Mouse (Mus musculus): ENCODE results near the gene Gpsm3. TPM values are rescaled to one million over a fixed set of nuclear protein-coding genes. Genes with fewer than 3 reads are reported as not detected.
A peak's percentile ranks its signal among the peaks of the same experiment; 100 is the strongest.
"Not testable (repeated sequence)": the region's sequence is repeated elsewhere in the genome, so short reads cannot be mapped to it uniquely, and the experiment has no call there.

The Gpsm3 gene
- polyA plus RNA-seq (2012; rRNA removed) = 2.8 and 3.4 TPM in 2 replicates

DNA sequence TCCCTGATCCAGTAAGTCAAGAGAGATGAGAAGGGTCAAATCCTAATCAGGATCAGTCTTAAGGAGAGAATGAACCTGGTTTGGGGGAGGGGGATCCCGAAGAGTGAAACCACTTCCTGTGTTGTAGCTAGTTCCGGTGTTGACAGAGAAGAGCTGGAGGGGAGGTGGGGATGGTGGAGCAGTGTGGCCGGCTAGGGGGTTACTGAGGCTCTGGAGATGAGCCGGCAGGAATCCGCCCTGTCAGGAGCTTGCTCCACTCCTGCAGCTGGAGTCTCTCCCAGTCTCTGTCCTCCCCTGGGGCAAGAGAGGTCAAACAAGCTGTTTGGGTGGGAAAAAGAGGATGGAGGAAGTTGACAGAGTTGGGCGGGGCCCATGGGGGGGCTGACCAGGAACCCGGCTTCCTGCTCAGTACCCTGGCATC lies at the start of gene Gpsm3:
Gene Gpsm3 (plus strand): TSS at position 126 of the 421 bp plus-strand sequence.
- no peak for DNase-seq (ENCODE audit: extremely low spot score in 1 of 2, low spot score in 1 of 2)

DNA sequence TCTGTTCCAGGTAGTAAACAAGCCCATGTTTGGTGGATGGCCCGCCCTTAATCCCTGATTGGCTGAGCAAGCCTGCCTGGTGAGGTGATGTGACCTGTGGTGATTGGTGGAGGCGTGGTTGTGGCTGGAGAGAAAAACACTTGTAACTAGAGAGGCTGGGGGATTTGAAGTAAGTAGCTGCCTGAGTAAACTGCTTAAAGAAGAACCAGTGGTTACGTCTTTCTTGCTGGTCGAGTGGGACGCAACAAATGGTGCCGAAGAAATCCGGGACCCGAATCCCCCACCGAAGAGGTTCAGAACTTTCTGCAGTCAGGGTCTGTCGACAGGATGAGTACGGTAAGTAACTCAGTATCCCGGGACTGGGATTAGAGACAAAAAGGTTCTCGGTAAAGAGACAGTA lies 46.0 kb upstream of the Gpsm3 start:
- not testable (repeated sequence) for DNase-seq (ENCODE audit: extremely low spot score in 1 of 2, low spot score in 1 of 2)

DNA sequence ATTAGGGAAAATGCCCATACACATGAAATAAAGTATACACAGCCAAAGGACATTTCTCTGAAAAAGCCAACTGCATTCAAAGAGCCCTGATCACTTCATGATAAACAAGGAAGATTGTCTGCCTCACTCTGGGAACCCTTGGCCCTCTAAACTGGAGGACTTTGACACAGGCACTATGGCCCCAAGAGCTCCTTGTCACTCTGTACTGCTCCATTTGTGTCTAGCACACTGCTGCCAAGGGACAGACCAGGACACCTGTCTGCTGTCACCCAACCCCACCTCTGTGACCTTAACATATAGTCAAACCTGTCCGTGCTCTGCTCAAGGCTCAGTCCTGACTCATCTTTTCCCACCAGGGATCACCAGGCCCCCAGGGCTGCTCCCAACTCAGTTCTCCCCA lies 42.8 kb upstream of the Gpsm3 start:
- no peak for DNase-seq (ENCODE audit: extremely low spot score in 1 of 2, low spot score in 1 of 2)

DNA sequence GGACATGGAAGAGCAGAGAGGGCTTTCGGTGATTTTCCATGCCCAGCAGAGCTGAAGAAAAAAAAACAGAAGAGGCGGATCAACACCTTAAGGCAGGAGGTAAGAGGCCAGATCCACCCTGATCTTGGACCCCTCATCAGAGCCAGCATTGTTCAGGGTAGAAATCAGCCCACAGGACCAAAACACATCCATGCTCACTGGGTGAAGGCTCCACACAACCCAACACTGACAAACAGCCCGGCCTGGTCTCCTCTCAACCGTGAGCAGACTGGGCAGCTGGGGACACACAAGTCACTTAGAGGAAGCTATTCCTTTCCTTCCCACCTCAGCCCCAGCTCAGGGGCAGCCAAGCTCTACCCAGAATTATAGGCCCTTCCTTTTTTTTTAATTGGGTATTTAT lies 42.0 kb upstream of the Gpsm3 start:
- no peak for DNase-seq (ENCODE audit: extremely low spot score in 1 of 2, low spot score in 1 of 2)

DNA sequence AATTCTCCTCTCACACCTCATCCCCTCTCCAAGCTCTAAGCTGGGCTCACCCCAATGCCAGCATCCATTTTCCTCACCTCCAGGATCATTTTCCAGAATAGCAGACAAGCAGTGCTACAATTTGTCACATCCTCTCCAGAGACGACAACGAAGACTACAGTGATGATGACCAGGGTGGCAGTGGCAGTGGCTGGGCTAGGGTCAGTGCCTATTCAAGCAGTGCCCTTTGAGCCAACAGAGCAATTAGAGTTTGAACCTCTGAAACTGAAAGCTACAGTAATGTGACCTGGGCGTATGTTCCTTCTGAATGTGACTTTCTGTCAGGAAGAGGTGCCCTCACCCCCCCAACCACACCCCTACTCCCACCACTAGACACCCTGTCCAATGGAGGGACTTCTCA lies 40.5 kb upstream of the Gpsm3 start:
- DNase-seq (ENCODE audit: extremely low spot score in 1 of 2, low spot score in 1 of 2) = no peak

DNA sequence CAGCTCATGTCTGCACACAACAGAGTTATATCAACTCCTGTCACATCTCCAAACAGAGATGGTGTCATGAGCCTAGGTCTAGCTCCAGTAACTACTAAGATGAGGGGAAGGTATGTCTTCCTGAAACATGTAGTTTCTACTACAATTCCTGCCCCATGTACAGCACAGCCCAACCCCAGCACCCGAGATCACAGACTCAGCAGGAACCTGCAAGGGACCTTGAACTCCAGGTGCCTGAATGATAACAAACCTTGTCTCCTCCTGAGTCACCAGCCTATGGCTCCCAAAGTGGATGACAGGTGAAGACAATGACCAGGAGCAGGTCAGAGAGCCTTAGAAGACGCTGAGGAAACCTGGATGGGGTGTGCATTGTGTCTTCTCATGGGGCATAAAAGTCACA lies 39.8 kb upstream of the Gpsm3 start:
- DNase-seq (ENCODE audit: extremely low spot score in 1 of 2, low spot score in 1 of 2) = no peak

DNA sequence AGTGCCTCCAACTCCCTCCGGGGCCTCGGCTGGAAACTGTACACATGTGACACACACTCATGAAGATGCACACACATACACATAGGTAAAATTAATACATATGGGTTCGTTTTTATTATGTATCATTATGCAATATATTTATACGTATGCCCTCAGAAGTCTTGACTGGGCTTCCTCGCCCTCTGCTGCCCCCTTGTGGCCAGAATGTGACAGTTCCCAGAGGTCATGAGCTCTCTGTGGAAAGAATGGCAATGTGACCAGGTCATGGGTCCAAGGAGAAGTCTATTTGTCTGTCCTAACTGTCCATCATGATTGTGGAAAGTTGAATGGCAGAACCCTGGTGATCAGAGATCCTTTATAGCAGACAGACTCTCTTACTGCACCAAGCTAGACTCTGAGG lies 34.1 kb upstream of the Gpsm3 start:
- DNase-seq (ENCODE audit: extremely low spot score in 1 of 2, low spot score in 1 of 2) = peak; percentile 15 to 84

DNA sequence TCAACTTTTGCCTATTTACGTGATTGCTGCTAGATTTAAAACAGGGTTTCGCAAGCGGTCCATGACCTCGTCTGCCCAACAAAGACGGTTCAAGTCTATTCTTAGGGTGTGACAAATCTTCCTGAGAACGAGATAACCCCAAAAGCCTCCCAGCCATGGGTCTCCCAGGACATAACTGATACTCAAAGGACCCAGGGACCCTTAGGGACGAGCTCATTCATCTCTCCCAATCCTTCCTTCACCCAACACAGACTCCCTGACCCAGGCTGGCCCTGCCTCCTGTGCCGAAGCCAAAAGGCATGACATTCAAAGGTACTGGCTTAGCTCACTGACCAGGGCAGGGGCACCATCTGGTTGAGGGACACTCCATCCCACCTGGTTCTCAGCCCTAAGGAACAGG lies 33.2 kb upstream of the Gpsm3 start:
- no peak for DNase-seq (ENCODE audit: extremely low spot score in 1 of 2, low spot score in 1 of 2)

DNA sequence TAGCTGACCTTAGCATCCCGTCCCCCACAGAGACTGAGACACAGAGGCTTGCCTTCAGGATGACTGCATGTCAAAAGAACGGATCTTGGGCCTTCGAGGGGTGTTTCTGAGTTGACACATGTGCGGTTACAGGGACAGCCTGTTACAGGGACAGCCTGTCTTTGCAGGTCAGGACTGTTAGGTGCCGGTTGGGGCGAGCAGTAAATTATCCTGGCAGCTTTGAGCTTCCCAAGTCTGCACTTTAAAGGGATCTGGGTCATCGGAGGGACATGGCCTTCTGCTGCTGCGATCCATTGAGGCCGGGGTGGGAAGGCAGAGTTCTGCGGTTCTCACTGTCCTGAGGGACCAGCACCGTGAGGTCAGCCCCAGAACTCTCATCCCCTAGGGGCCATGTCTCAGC lies 32.2 kb upstream of the Gpsm3 start:
- DNase-seq (ENCODE audit: extremely low spot score in 1 of 2, low spot score in 1 of 2) = no peak

DNA sequence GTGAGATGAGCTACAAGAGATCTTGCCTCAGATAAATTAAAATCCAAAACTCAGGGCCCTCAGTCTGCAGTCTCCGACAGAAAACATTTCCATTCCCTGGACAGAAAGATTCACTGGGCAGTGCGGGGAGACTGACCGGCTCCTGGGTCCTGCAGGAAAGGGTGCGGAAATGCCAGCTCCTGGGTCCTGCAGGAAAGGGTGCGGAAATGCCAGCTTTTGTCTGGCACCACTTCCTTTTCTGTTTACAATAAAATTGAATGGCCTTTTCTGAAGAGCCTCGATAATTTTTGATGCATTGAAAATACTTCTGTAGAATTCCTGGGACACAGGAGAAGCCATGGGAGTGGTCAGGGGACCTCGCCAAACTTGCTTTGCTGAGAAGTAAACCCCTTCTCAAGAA lies 30.5 kb upstream of the Gpsm3 start:
- DNase-seq (ENCODE audit: extremely low spot score in 1 of 2, low spot score in 1 of 2) = no peak

DNA sequence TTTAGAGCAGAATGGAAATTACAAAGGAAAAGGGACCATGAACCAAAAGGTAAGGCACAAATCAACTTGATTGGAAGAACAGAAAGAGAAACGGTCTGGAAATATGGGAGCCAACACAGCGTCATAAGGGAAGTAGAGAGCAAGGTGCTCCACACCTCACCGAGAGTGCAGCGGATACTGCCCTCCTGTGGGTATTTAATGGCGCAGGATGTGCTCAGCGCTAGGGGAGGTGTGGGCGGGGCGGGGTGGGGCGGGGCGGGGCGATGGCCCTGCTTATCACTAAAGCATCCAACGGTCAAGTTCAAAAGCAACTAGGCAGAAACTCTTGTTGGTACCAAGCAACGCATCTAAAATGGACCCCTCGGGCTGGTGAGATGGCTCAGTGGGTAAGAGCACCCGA lies 29.7 kb upstream of the Gpsm3 start:
- DNase-seq (ENCODE audit: extremely low spot score in 1 of 2, low spot score in 1 of 2) = no peak

DNA sequence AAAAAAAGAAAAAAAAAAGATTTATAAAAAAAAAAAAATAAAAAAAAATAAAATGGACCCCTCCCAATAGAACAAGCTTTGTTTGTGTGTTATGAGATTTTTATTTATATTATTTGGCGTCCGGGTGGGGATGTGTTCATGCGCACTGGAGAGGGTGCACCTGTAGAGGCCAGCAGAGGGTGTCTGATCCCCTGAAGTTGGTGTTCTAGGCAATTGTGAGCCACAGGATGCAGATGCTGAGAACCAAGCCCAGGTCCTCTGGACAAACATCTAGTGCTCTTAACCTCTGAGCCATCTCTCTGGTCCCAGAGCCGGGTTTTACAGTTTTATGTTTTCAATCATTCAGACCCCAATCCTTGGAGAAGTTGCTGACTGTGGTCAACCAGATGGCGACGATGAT lies 29.2 kb upstream of the Gpsm3 start:
- no peak for DNase-seq (ENCODE audit: extremely low spot score in 1 of 2, low spot score in 1 of 2)

DNA sequence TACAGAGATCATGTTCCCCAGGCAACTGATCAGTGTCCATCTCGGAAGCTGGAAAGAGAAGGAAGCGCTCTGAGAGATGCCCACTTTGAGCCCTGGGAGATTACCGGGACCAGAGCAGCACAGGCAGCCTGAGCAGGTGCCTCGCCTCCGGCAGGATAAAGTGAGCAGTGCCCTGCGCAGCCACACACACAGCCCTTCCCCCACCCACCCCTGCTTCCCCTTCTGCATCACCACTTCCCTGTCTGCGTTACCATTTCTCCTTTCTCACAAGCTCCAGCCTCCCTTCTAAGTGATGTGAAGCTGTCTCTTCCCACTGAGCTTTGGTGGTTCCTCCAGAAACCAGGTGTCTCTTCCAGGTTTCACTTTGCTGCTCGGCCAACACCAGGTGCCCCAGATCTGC lies 28.4 kb upstream of the Gpsm3 start:
- DNase-seq (ENCODE audit: extremely low spot score in 1 of 2, low spot score in 1 of 2) = no peak

DNA sequence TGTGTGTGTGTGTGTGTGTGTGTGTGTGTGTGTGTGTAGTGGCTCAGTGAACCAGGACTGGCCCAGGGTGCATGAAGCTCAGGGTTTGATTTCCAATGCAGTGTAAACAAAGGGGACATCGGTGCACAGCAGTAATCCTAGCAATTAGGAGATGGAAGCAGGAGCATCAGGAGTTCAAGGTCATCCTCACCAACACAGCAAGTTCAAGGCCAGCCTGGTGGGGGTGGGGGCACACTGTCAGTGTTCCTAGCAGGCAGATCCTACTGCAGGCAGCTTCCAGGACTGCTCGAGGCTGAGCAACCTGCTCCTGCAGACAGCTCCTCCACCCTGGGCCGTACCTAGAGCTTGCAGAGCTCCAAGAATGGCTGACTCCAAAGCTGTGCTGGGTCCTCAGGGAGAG lies 27.0 kb upstream of the Gpsm3 start:
- no peak for DNase-seq (ENCODE audit: extremely low spot score in 1 of 2, low spot score in 1 of 2)

DNA sequence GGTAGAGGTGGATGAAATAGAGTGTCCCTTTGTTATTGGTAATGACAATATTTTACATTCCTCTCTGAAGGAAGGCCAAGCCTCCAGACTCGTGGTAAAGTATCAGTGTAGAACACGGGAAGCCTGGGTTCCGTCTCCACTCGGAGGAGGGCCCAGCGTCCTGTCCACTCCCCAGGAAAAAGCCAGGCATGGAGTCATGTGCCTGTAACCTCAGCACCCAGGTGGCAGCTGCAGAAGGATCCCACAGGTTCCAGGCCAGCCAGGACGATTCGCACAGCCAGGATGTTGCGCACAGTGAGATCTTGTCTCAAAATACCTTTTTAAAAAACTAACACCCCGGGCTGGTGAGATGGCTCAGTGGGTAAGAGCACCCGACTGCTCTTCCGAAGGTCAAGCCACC lies 26.3 kb upstream of the Gpsm3 start:
- no peak for DNase-seq (ENCODE audit: extremely low spot score in 1 of 2, low spot score in 1 of 2)

DNA sequence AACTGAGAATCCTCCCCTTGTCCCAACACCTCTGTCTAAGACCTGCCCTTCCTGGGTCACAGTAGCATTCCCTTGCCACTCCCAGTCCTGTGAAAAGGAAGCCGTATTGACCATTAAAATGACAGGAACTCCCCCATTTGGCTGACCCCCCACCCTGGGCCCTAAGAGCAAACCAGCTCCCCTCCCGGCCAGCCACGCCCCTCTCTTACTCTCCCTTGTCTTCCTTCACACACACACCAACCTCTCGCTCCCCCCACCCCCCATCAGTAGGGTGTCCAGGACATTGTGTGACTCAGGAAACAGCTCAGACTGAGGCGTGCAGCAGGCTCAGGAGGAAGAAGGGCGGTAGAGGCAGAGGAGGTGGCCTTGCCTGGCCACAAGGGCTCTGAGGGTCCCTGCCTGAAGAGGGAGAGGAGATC lies 25.6 kb upstream of the Gpsm3 start, which contains the start of gene Notch4:
Gene Notch4 (plus strand): TSS at position 266 of the 419 bp plus-strand sequence.
- no peak for DNase-seq (ENCODE audit: extremely low spot score in 1 of 2, low spot score in 1 of 2)

DNA sequence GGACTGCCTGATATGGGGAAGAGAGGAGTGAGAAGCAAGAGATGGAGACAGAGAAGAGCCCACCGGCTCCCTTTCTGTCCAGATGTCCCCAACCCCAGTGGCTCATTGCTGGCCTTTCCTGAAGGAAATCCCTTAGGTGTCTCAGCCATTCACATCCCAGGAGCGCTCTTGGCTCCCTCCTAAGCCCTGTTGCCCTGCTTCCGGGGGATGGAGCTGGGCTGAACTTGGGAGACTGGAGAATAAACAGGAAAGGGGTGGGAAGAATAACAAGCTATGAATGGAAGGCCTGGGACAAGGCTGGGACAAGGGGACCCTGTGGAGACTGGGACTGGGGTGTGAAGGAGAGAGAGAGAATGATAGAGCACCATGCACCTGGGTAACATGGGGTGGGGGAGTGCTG lies 24.8 kb upstream of the Gpsm3 start:
- no peak for DNase-seq (ENCODE audit: extremely low spot score in 1 of 2, low spot score in 1 of 2)

DNA sequence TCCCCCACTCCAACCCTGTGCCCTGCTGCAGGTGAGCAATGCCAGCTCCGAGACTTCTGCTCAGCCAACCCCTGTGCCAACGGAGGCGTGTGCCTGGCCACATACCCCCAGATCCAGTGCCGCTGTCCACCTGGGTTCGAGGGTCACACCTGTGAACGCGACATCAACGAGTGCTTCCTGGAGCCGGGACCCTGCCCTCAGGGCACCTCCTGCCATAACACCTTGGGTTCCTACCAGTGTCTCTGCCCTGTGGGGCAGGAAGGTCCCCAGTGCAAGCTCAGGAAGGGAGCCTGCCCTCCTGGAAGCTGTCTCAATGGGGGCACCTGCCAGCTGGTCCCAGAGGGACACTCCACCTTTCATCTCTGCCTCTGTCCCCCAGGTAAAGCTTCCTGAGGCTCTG lies 22.3 kb upstream of the Gpsm3 start:
- no peak for DNase-seq (ENCODE audit: extremely low spot score in 1 of 2, low spot score in 1 of 2)

DNA sequence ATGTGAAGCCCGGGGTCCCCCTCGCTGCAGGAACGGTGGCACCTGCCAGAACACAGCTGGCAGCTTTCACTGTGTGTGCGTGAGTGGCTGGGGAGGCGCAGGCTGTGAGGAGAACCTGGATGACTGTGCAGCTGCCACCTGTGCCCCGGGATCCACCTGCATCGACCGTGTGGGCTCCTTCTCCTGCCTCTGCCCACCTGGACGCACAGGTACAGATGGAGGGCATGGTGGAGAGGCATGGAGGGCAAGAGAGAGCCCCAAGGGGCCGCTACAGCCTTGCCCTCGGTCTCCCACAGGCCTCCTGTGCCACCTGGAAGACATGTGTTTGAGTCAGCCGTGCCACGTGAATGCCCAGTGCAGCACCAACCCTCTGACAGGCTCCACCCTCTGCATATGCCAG lies 21.2 kb upstream of the Gpsm3 start:
- DNase-seq (ENCODE audit: extremely low spot score in 1 of 2, low spot score in 1 of 2) = no peak

DNA sequence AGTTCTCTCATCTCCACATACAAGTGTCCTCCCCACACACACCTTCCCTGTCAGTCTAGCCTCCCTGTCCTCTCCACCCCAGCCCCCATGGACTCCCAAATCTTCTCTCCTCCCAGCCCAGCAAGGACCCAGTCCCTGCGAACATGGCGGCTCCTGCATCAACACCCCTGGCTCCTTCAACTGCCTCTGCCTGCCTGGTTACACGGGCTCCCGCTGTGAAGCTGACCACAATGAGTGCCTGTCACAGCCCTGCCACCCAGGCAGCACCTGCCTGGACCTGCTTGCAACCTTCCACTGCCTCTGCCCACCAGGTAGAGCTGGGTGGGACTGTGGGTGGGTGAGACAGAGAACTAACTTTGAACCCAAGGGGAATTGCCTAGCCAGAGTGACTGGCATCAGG lies 19.7 kb upstream of the Gpsm3 start:
- no peak for DNase-seq (ENCODE audit: extremely low spot score in 1 of 2, low spot score in 1 of 2)

DNA sequence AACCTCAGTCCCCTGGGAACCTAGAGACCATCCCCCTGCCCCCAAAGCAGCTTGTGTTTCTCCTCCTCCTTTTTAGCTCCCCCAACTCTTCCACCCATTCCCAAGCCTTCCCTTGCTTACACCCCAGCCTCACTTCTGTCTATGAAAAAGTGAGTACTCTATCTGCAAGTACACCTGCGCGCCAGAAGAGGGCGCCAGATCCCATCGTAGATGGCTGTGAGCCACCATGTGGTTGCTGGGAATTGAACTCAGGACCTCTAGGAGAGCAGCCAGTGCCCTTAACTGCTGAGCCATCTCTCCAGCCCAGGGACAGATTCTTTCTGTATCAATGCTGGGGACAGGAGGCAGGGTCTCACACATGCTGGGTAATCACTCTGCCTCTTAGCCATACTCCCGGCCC lies 17.7 kb upstream of the Gpsm3 start:
- no peak for DNase-seq (ENCODE audit: extremely low spot score in 1 of 2, low spot score in 1 of 2)

DNA sequence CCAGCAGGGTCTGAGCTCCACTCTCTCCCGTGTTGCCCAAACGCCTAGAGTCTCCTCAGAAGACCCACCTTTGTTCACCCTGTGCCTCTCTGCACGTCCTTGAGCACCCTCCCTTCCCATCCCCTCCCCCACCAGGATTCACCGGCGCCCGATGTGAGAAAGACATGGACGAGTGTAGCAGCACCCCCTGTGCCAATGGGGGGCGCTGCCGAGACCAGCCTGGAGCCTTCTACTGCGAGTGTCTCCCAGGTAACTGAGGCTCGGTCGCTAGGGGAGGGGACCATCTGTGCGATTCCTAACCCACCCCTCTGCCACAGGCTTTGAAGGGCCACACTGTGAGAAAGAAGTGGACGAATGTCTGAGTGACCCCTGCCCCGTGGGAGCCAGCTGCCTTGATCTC lies 17.2 kb upstream of the Gpsm3 start:
- no peak for DNase-seq (ENCODE audit: extremely low spot score in 1 of 2, low spot score in 1 of 2)

DNA sequence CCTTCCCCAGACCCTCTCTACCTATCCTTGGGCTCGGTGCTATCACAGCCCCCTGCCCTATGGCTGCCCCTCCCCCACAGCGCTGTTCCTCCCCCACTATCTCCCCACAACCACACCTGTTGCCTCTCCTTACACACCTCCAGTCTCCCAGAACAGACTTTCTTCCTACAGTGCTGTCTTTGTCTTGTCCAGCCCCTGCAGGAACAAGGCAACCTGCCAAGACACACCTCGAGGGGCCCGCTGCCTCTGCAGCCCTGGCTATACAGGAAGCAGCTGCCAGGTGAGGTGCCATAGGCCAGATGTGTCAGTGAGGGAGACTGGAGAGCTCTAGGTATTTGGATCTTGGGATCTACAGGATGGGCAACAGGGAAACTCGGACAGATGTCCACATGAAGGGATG lies 13.0 kb upstream of the Gpsm3 start:
- DNase-seq (ENCODE audit: extremely low spot score in 1 of 2, low spot score in 1 of 2) = no peak

DNA sequence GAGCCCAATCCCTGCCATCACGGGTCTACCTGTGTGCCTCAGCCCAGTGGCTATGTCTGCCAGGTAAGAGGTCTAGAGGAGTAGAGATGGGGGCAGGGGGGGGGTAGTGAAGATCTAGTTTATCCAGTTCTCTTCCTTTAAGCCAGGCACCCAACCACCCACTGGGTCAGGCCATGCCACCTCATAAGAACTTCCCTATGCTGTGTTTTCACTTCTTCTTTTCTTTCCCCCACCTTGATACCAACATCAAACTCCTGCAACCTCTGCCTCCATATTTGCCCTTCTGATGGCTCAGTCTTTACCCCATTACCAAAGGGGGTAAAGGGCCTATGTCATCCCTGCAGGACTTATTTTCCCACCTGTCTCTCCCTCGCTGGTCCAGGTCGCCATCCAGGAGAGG lies 11.5 kb upstream of the Gpsm3 start:
- no peak for DNase-seq (ENCODE audit: extremely low spot score in 1 of 2, low spot score in 1 of 2)

Data from frontal cortex, adult 2 months (tissue).